ENCODE assay signal across 8 mouse cellular contexts in the genomic region with DNA sequence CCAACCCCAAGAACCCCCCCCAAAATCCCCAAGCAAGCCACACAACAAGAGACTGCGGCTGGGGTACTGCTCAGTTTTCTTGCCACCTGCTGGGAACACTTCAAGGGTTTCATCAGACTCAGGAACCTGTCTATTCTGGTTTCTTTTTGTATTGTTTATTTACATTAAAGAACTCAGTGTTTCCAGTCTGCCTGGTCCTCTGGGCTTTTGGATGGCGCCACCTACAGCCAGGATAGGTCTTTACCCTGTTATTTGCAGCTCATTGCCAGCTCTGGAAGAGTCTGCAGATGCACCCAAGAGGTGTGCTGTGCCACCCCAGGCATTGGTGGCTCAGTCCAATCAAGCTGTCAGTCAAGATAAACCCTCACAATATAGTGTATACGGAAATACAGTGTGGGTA. TPM values are rescaled to one million over a fixed set of nuclear protein-coding genes. Genes with fewer than 3 reads are reported as not detected.
DNase-seq lines count a peak whose midpoint lies in the region; ATAC-seq and TF ChIP-seq lines count a peak whose summit lies in the region.

No protein-coding gene starts in this region.

- intact Hi-C loops in gastrocnemius, adult 2 months (cut with DNase I), result loop anchor here (5.0 kb wide), 2 partner anchors 33 to 118 kb away; no protein-coding TSS in a partner anchor

- no peak overlapping the region for H3K9ac ChIP-seq in forebrain, embryonic 11.5 days (ENCODE audit: low read length)
- no peak overlapping the region for H3K9ac ChIP-seq in forebrain, embryonic 16.5 days (replicated peaks; ENCODE audit: low read depth, low read length)
- H3K9ac ChIP-seq in kidney, embryonic 14.5 days (ENCODE audit: low read depth, low read length), result no peak overlapping the region
- H3K9ac ChIP-seq in midbrain, embryonic 13.5 days (replicated peaks), result no peak overlapping the region

- no peaks in the 10 kb centered on the region for H3K27me3 ChIP-seq in forebrain, embryonic 11.5 days (ENCODE audit: control insufficient read depth, insufficient read depth, low read length)
- H3K27me3 ChIP-seq in forebrain, embryonic 16.5 days (replicated peaks; ENCODE audit: control insufficient read depth, insufficient read depth, low read length), result no peaks in the 10 kb centered on the region
- H3K27me3 ChIP-seq in kidney, embryonic 14.5 days (ENCODE audit: control insufficient read depth, insufficient read depth, low read length), result no peaks in the 10 kb centered on the region
- H3K27me3 ChIP-seq in midbrain, embryonic 13.5 days, result no peaks in the 10 kb centered on the region

- H3K36me3 ChIP-seq in forebrain, embryonic 11.5 days (ENCODE audit: control insufficient read depth, insufficient read depth, low read length), result no peaks in the 10 kb centered on the region
- no peaks in the 10 kb centered on the region for H3K36me3 ChIP-seq in forebrain, embryonic 16.5 days (ENCODE audit: control insufficient read depth, insufficient read depth)
- H3K36me3 ChIP-seq in kidney, embryonic 14.5 days (ENCODE audit: control insufficient read depth, insufficient read depth, low read length), result peaks cover 3% of the 10 kb centered on the region; the same call in 1 of the 2 replicates
- no peaks in the 10 kb centered on the region for H3K36me3 ChIP-seq in midbrain, embryonic 13.5 days

- peak; percentile 78 for TF ChIP-seq CTCF in gastrocnemius, adult 2 months (IDR thresholded peaks at IDR 0.05)

- peaks cover 6% of the 10 kb centered on the region for H3K4me1 ChIP-seq in forebrain, embryonic 11.5 days (replicated peaks; ENCODE audit: control insufficient read depth, insufficient read depth, low read length)
- peaks cover 8% of the 10 kb centered on the region for H3K4me1 ChIP-seq in forebrain, embryonic 16.5 days (replicated peaks; ENCODE audit: control insufficient read depth, insufficient read depth, low read length)
- peaks cover 27% of the 10 kb centered on the region for H3K4me1 ChIP-seq in kidney, embryonic 14.5 days (ENCODE audit: control insufficient read depth, insufficient read depth, low read length)
- H3K4me1 ChIP-seq in midbrain, embryonic 13.5 days (replicated peaks), result peaks cover 12% of the 10 kb centered on the region

- ATAC-seq in forebrain, embryonic 11.5 days (replicated peaks; ENCODE audit: low FRiP score), result no peak
- no peak for ATAC-seq in forebrain, embryonic 16.5 days
- ATAC-seq in kidney, embryonic 14.5 days (ENCODE audit: low FRiP score, low TSS enrichment), result no peak
- ATAC-seq in midbrain, embryonic 13.5 days, result no peak

- peak; percentile 63 for DNase-seq in forebrain, embryonic 11.5 days (ENCODE audit: low spot score)
- peak; percentile 83 for DNase-seq in A20 (ENCODE audit: low read depth, low spot score)
- DNase-seq in adrenal gland, adult 8-10 months, result peak; percentile 46
- DNase-seq in gastrocnemius, adult 2 months, result peak; percentile 72
- DNase-seq in natural killer cell, adult 2 months (ENCODE audit: low spot score in 2 of 2), result peak; percentile 53 to 76

- 59% methylated on average over 3 of the region's 3 CpGs for WGBS in forebrain, embryonic 11.5 days
- WGBS in forebrain, embryonic 16.5 days, result 43% methylated on average over 3 of the region's 3 CpGs
- 52% methylated on average over 3 of the region's 3 CpGs for WGBS in kidney, embryonic 14.5 days
- whole genome bisulfite sequencing in midbrain, embryonic 13.5 days, result 60% methylated on average over 3 of the region's 3 CpGs

- H3K9me3 ChIP-seq in forebrain, embryonic 11.5 days (ENCODE audit: control insufficient read depth, low read length), result no peaks in the 10 kb centered on the region
- no peaks in the 10 kb centered on the region for H3K9me3 ChIP-seq in forebrain, embryonic 16.5 days (ENCODE audit: control insufficient read depth, low read length)
- no peaks in the 10 kb centered on the region for H3K9me3 ChIP-seq in kidney, embryonic 14.5 days (ENCODE audit: control insufficient read depth, low read length)
- no peaks in the 10 kb centered on the region for H3K9me3 ChIP-seq in midbrain, embryonic 13.5 days

- H3K4me3 ChIP-seq in forebrain, embryonic 11.5 days (ENCODE audit: low read depth, low read length), result no peak overlapping the region
- H3K4me3 ChIP-seq in forebrain, embryonic 16.5 days (replicated peaks; ENCODE audit: low read length), result no peak overlapping the region
- peak overlapping the region; percentile 20 for H3K4me3 ChIP-seq in gastrocnemius, adult 2 months
- no peak overlapping the region for H3K4me3 ChIP-seq in kidney, embryonic 14.5 days (ENCODE audit: low read length)
- H3K4me3 ChIP-seq in midbrain, embryonic 13.5 days (replicated peaks), result no peak overlapping the region

- no peak overlapping the region for H3K27ac ChIP-seq in forebrain, embryonic 11.5 days (ENCODE audit: low read depth, low read length)
- no peak overlapping the region for H3K27ac ChIP-seq in forebrain, embryonic 16.5 days (ENCODE audit: low read length)
- peak overlapping the region; percentile 76 for H3K27ac ChIP-seq in gastrocnemius, adult 2 months
- H3K27ac ChIP-seq in kidney, embryonic 14.5 days (ENCODE audit: low read depth, low read length), result 0 out of 2 replicates have a peak overlapping the region, but pooled peaks have one; percentile 15
- H3K27ac ChIP-seq in midbrain, embryonic 13.5 days, result no peak overlapping the region

- H3K4me2 ChIP-seq in forebrain, embryonic 11.5 days (ENCODE audit: low read depth, low read length, severe bottlenecking), result no peak overlapping the region
- no peak overlapping the region for H3K4me2 ChIP-seq in forebrain, embryonic 16.5 days (ENCODE audit: low read length)
- H3K4me2 ChIP-seq in kidney, embryonic 14.5 days (replicated peaks; ENCODE audit: low read depth, low read length), result no peak overlapping the region
- no peak overlapping the region for H3K4me2 ChIP-seq in midbrain, embryonic 13.5 days (replicated peaks)

RNA-seq across cellular contexts. Expression of gene Ncoa3, which starts 43.3 kb away (rescaled TPM):
- 17.4 and 18.1 TPM in 2 replicates for polyA plus RNA-seq in forebrain, embryonic 11.5 days (2014; fragmentation: Nextera tagmentation; extraction: Ambion mirVana)
- polyA plus RNA-seq in forebrain, embryonic 16.5 days (2015; fragmentation: Nextera tagmentation; extraction: Ambion mirVana), result 10.6 and 11.3 TPM in 2 replicates
- 10 to 100 TPM; 24.2 to 46.2 (median 33.3) TPM for total RNA-seq in adrenal gland, adult 8-10 months (2022)
- 10 to 100 TPM; 21.0 to 24.8 TPM for total RNA-seq in gastrocnemius, adult 2 months (2021)
- 18.1 and 23.2 TPM in 2 replicates for polyA plus RNA-seq in kidney, embryonic 14.5 days (2014; fragmentation: Nextera tagmentation; extraction: Ambion mirVana)
- polyA plus RNA-seq in midbrain, embryonic 13.5 days (2015; fragmentation: Nextera tagmentation; extraction: Ambion mirVana), result 14.3 and 14.4 TPM in 2 replicates

Comparison
In these comparisons a context has a peak if more than half of its experiments do, and no peak if none do; other contexts are left out.
1. H3K27ac ChIP-seq: peak in gastrocnemius, adult 2 months (single experiment) and kidney, embryonic 14.5 days (single experiment); none in forebrain, embryonic 11.5 days (single experiment), forebrain, embryonic 16.5 days (single experiment) and midbrain, embryonic 13.5 days (single experiment).
2. Peak in every context shown above with its lines, with median percentiles within 50 percentile points of each other: DNase-seq.